Mouse (Mus musculus): Measurements from ENCODE around the gene Tfap4. TPM values are rescaled to one million over a fixed set of nuclear protein-coding genes. Genes with fewer than 3 reads are reported as not detected.

Tfap4 gene
- polyA plus RNA-seq, 1 experiment from 2014 or later, result 18.9 TPM

GRCm38 (mm10) chr16:4548953-4549688, 10.5 kb downstream of the Tfap4 start:
- H3K4me3 ChIP-seq (ENCODE audit: low read depth, low read length), result no peak overlapping the region
- H3K9me3 ChIP-seq (ENCODE audit: control insufficient read depth, low read length), result no peaks in the 10 kb centered on the region
- H3K4me1 ChIP-seq (ENCODE audit: control insufficient read depth, insufficient read depth, low read length), result peaks cover 4% of the 10 kb centered on the region
- no peak for ATAC-seq (ENCODE audit: low FRiP score)
- H3K36me3 ChIP-seq (ENCODE audit: control insufficient read depth, insufficient read depth, low read length), result peaks cover 6% of the 10 kb centered on the region
- WGBS, result 94% methylated on average over 18 of the region's 18 CpGs
- H3K9ac ChIP-seq (ENCODE audit: low read length), result no peak overlapping the region
- DNase-seq (ENCODE audit: low spot score, missing footprints), result peak; percentile 73
- no peak overlapping the region for H3K27ac ChIP-seq (ENCODE audit: low read depth, low read length)
- no peak overlapping the region for H3K4me2 ChIP-seq
- H3K27me3 ChIP-seq (ENCODE audit: control insufficient read depth, insufficient read depth, low read length), result no peaks in the 10 kb centered on the region

GRCm38 (mm10) chr16:4547611-4548010, 12.0 kb downstream of the Tfap4 start:
- Histone ChIP-seq H3K4me2 (no peak overlapping the region), H3K27me3 (ENCODE audit: control insufficient read depth, insufficient read depth, low read length) (no peaks in the 10 kb centered on the region), H3K4me1 (ENCODE audit: control insufficient read depth, insufficient read depth, low read length) (peaks cover under 1% of the 10 kb centered on the region), H3K4me3 (ENCODE audit: low read depth, low read length) (no peak overlapping the region), H3K9ac (ENCODE audit: low read length) (no peak overlapping the region), H3K27ac (ENCODE audit: low read depth, low read length) (no peak overlapping the region), H3K36me3 (ENCODE audit: control insufficient read depth, insufficient read depth, low read length) (peaks cover 6% of the 10 kb centered on the region), H3K9me3 (ENCODE audit: control insufficient read depth, low read length) (no peaks in the 10 kb centered on the region)
- WGBS, result 91% methylated on average over 5 of the region's 5 CpGs
- DNase-seq (ENCODE audit: low spot score, missing footprints), result peak; percentile 69
- no peak for ATAC-seq (ENCODE audit: low FRiP score)

DNA sequence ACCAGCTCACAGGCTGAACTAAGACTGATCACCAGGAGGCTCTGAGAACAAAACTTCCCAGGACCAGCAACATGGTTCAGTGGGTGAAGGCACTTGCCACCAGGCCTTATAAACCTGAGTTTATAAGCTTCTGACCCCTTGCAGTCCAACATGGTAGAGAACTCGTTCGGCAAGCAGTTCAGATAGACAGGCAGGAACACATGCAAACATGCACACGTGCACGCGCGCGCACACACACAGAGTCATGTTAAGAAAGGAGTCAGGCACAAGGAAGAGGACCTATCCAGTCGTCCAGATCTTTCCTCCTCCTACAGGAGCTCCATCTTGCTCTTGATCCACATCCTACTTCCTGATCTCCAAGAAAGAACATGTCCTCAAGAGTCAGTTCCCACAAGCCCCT, 12.8 kb downstream of the Tfap4 start:
- H3K36me3 ChIP-seq (ENCODE audit: control insufficient read depth, insufficient read depth, low read length), result peaks cover 6% of the 10 kb centered on the region
- H3K4me3 ChIP-seq (ENCODE audit: low read depth, low read length), result no peak overlapping the region
- 96% methylated on average over 8 of the region's 8 CpGs for WGBS
- H3K4me1 ChIP-seq (ENCODE audit: control insufficient read depth, insufficient read depth, low read length), result no peaks in the 10 kb centered on the region
- H3K27ac ChIP-seq (ENCODE audit: low read depth, low read length), result no peak overlapping the region
- no peak overlapping the region for H3K4me2 ChIP-seq
- ATAC-seq (ENCODE audit: low FRiP score) (no peak), DNase-seq (ENCODE audit: low spot score, missing footprints) (peak; percentile 59)
- H3K9ac ChIP-seq (ENCODE audit: low read length), result no peak overlapping the region
- H3K27me3 ChIP-seq (ENCODE audit: control insufficient read depth, insufficient read depth, low read length), result no peaks in the 10 kb centered on the region
- H3K9me3 ChIP-seq (ENCODE audit: control insufficient read depth, low read length), result no peaks in the 10 kb centered on the region

GRCm38 (mm10) chr16:4544845-4545244, 14.8 kb downstream of the Tfap4 start:
- no peaks in the 10 kb centered on the region for H3K4me1 ChIP-seq (ENCODE audit: control insufficient read depth, insufficient read depth, low read length)
- no peak overlapping the region for H3K9ac ChIP-seq (ENCODE audit: low read length)
- no peak overlapping the region for H3K27ac ChIP-seq (ENCODE audit: low read depth, low read length)
- DNase-seq (ENCODE audit: low spot score, missing footprints) (no peak), ATAC-seq (ENCODE audit: low FRiP score) (no peak)
- no peak overlapping the region for H3K4me2 ChIP-seq
- H3K36me3 ChIP-seq (ENCODE audit: control insufficient read depth, insufficient read depth, low read length), result peaks cover 6% of the 10 kb centered on the region
- H3K27me3 ChIP-seq (ENCODE audit: control insufficient read depth, insufficient read depth, low read length), result no peaks in the 10 kb centered on the region
- H3K9me3 ChIP-seq (ENCODE audit: control insufficient read depth, low read length), result no peaks in the 10 kb centered on the region
- H3K4me3 ChIP-seq (ENCODE audit: low read depth, low read length), result no peak overlapping the region
- WGBS, result 87% methylated on average over 9 of the region's 9 CpGs

GRCm38 (mm10) chr16:4543266-4543665, 16.4 kb downstream of the Tfap4 start:
- Histone ChIP-seq H3K4me3 (ENCODE audit: low read depth, low read length) (no peak overlapping the region), H3K4me2 (no peak overlapping the region), H3K36me3 (ENCODE audit: control insufficient read depth, insufficient read depth, low read length) (peaks cover 4% of the 10 kb centered on the region), H3K4me1 (ENCODE audit: control insufficient read depth, insufficient read depth, low read length) (no peaks in the 10 kb centered on the region), H3K27ac (ENCODE audit: low read depth, low read length) (no peak overlapping the region), H3K9me3 (ENCODE audit: control insufficient read depth, low read length) (no peaks in the 10 kb centered on the region), H3K27me3 (ENCODE audit: control insufficient read depth, insufficient read depth, low read length) (no peaks in the 10 kb centered on the region), H3K9ac (ENCODE audit: low read length) (no peak overlapping the region)
- WGBS, result 87% methylated on average over 3 of the region's 3 CpGs
- DNase-seq (ENCODE audit: low spot score, missing footprints) (no peak), ATAC-seq (ENCODE audit: low FRiP score) (no peak)

DNA sequence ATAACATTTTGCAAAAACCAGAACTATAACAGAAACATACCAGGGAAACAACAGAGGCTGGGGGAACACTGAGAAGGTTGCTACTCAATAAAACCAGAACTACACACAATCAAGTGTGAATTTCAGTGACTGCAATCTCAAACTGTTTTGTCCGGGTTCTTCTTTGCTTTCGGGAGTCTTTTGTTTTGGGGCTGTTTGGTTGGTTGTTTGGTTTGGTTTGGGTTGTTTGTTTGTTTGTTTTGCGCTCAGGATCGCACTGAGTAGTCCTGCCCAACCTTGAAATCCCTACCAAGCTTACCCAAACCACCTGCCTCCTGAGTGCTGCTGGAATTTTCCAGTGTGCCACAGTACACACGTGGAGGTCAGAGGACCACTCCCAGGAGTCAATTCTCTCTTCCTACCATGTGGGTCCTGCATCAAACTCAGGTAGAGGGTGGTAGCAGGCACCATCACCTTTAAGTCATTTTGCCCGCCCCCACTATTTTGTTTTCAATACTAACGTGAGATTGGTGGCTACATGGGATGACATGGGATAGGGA, 17.3 kb downstream of the Tfap4 start:
- Histone ChIP-seq H3K27ac (ENCODE audit: low read depth, low read length) (no peak overlapping the region), H3K36me3 (ENCODE audit: control insufficient read depth, insufficient read depth, low read length) (peaks cover 3% of the 10 kb centered on the region), H3K27me3 (ENCODE audit: control insufficient read depth, insufficient read depth, low read length) (no peaks in the 10 kb centered on the region), H3K4me2 (peak overlapping the region; percentile 18; the same call in 1 of the 2 replicates), H3K4me3 (ENCODE audit: low read depth, low read length) (no peak overlapping the region), H3K4me1 (ENCODE audit: control insufficient read depth, insufficient read depth, low read length) (no peaks in the 10 kb centered on the region), H3K9me3 (ENCODE audit: control insufficient read depth, low read length) (no peaks in the 10 kb centered on the region), H3K9ac (ENCODE audit: low read length) (0 out of 2 replicates have a peak overlapping the region, but pooled peaks have one; percentile 13)
- ATAC-seq (ENCODE audit: low FRiP score) (peak; percentile 19; the same call in 1 of the 2 replicates), DNase-seq (ENCODE audit: low spot score, missing footprints) (peak; percentile 88)
- 59% methylated on average over 7 of the region's 7 CpGs for WGBS

GRCm38 (mm10) chr16:4541501-4542198, 18.0 kb downstream of the Tfap4 start, which contains the start of gene Srl:
Srl (minus strand) TSS chr16:4541816.
- H3K27ac ChIP-seq (ENCODE audit: low read depth, low read length), result no peak within 1 kb of the TSS
- peak within 1 kb of the TSS; percentile 39 for H3K4me3 ChIP-seq (ENCODE audit: low read depth, low read length)
- no peaks in the 10 kb centered on the region for H3K4me1 ChIP-seq (ENCODE audit: control insufficient read depth, insufficient read depth, low read length)
- H3K9me3 ChIP-seq (ENCODE audit: control insufficient read depth, low read length), result no peaks in the 10 kb centered on the region
- DNase-seq (ENCODE audit: low spot score, missing footprints), result peak; percentile 99
- ATAC-seq (ENCODE audit: low FRiP score), result peak; percentile 98
- H3K27me3 ChIP-seq (ENCODE audit: control insufficient read depth, insufficient read depth, low read length), result no peaks in the 10 kb centered on the region
- peak within 1 kb of the TSS; percentile 46 for H3K9ac ChIP-seq (ENCODE audit: low read length)
- peak within 1 kb of the TSS; percentile 41 for H3K4me2 ChIP-seq
- no peaks in the 10 kb centered on the region for H3K36me3 ChIP-seq (ENCODE audit: control insufficient read depth, insufficient read depth, low read length)
- 2% methylated on average over 43 of the region's 43 CpGs for WGBS

DNA sequence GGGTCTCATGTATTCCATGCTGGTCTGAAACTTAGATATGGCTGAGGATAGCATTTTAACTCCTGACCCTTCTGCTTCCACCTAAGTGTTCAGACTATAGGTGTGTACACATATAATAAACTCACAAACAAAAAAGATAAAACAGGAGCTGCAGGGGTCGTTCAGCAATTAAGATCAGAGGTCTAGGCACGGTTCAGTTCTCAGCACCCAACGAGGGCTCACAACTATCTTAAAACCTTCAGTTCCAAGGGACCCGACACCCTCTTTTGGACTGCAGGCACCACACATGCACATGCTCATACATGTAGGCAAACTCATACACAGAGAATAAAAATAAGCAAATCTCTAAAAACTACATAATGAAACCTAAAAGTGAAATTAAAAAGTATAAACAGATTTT, 18.6 kb downstream of the Tfap4 start:
- no peak for DNase-seq (ENCODE audit: low spot score, missing footprints)
- Histone ChIP-seq H3K9ac (ENCODE audit: low read length) (peak overlapping the region; percentile 46; the same call in 1 of the 2 replicates), H3K27me3 (ENCODE audit: control insufficient read depth, insufficient read depth, low read length) (no peaks in the 10 kb centered on the region), H3K4me2 (peak overlapping the region; percentile 41), H3K4me1 (ENCODE audit: control insufficient read depth, insufficient read depth, low read length) (no peaks in the 10 kb centered on the region), H3K4me3 (ENCODE audit: low read depth, low read length) (peak overlapping the region; percentile 39), H3K36me3 (ENCODE audit: control insufficient read depth, insufficient read depth, low read length) (no peaks in the 10 kb centered on the region), H3K9me3 (ENCODE audit: control insufficient read depth, low read length) (no peaks in the 10 kb centered on the region), H3K27ac (ENCODE audit: low read depth, low read length) (no peak overlapping the region)
- 0 out of 2 replicates have a peak, but pooled peaks have one; percentile 0 for ATAC-seq (ENCODE audit: low FRiP score)
- WGBS, result 70% methylated on average over 4 of the region's 4 CpGs
